Mouse (Mus musculus): ENCODE results near the gene Ndufs6.
A peak's percentile ranks its signal among the peaks of the same experiment; 100 is the strongest.

DNA sequence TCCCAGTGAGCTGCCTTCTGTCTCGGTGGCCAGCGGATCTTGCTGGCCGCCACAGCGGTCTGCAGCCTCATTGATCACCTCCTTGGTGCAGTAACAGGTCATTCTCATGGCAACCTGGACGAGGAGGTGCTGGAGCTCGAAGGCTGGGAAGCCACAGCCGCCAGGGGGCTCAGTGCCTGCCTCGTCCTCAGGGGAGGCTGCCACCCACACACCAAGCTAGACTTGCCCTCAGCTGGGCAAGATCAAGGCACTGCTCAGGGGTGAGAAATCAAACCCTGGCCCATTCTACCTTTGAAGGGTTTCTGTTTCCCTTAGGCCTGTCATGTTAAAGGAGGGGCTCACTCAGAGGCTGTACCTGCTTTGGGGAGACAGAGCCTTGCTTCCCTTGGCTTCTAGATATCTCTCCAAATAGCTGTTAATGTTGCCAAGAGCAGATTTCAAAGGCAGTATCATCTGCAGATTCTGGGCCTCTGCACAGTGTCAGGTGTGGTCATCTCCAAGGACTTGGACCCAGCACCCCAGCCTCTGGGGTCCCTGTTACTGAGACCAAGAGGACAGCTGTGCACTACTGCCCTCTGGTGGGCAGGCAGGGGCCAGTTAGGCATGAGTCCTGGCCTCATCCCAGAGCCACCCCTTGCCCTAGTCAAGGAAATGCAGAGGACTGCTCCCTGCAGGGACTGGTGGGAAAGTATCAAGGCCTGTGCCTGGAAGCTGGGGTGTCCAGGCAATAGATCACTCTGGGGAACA lies 18.0 kb downstream of the Ndufs6 start:
- TF ChIP-seq CTCF (IDR thresholded peaks at IDR 0.05; ENCODE audit: borderline replicate concordance, insufficient read depth, low read depth, low read length) (peak; percentile 33; the same call in 1 of the 2 replicates), POLR2A (IDR thresholded peaks at IDR 0.05; ENCODE audit: borderline replicate concordance, insufficient read depth, low read length) (no peak)
